Mouse (Mus musculus): Measurements from ENCODE around the gene Slc1a5.

Gene Slc1a5

GRCm38 (mm10) chr7:16819794-16820193, 38.7 kb downstream of the Slc1a5 start:
- no peak for DNase-seq (ENCODE audit: low read depth, low spot score)

- DNase-seq (ENCODE audit: low read depth, low spot score), result no peak
Observed at GRCm38 (mm10) chr7:16820271-16820763, 39.2 kb downstream of the Slc1a5 start.

GRCm38 (mm10) chr7:16821091-16821490, 40.0 kb downstream of the Slc1a5 start:
- no peak for DNase-seq (ENCODE audit: low read depth, low spot score)

- no peak for DNase-seq (ENCODE audit: low read depth, low spot score)
Observed at GRCm38 (mm10) chr7:16821669-16822101, 40.5 kb downstream of the Slc1a5 start.

DNA sequence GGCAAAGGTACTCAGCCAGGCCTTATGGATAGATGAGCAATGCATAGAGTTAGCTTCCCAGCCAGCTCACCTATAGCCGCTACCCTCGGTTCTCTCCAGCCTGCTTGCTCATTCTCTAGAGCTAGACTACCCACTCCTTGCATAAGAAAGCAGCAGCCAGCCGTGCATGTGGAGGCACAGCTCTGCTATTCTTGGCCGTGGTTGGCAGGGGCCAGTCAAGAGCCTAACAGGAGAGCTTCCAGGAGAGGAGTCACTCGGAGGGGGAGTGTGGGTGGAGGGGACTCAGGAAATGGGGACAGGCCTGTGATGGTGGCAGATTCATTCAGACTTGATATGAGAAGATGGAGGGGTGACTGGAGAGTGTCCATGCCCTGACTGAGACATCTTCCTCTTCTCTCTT, 42.6 kb downstream of the Slc1a5 start:
- no peak for DNase-seq (ENCODE audit: low read depth, low spot score)

- DNase-seq (ENCODE audit: low read depth, low spot score), result peak; percentile 42
Observed at GRCm38 (mm10) chr7:16825785-16826184, 44.6 kb downstream of the Slc1a5 start.

DNA sequence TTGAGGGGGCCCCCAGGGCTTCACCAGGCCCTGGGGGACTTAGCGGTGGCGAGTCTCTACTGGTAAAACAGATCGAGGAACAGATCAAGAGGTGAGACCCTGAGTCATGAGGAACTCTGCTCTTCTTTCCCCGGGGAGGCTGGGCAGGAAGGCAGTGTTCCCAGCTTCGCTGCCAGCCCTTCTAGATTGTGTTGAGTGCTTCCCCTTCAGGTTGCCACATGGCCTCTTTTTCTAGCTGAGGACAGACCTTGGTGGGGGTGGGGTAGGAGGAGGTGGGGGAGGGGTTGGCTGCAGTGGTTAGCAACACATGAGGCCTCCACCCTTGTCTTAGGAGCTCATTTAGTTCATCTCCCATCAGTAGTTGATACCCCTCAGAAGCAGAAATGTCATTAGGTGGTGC, 45.4 kb downstream of the Slc1a5 start:
- no peak for DNase-seq (ENCODE audit: low read depth, low spot score)

GRCm38 (mm10) chr7:16827274-16827673, 46.1 kb downstream of the Slc1a5 start:
- no peak for DNase-seq (ENCODE audit: low read depth, low spot score)

GRCm38 (mm10) chr7:16830449-16830848, 49.3 kb downstream of the Slc1a5 start:
- no peak for DNase-seq (ENCODE audit: low read depth, low spot score)

DNA sequence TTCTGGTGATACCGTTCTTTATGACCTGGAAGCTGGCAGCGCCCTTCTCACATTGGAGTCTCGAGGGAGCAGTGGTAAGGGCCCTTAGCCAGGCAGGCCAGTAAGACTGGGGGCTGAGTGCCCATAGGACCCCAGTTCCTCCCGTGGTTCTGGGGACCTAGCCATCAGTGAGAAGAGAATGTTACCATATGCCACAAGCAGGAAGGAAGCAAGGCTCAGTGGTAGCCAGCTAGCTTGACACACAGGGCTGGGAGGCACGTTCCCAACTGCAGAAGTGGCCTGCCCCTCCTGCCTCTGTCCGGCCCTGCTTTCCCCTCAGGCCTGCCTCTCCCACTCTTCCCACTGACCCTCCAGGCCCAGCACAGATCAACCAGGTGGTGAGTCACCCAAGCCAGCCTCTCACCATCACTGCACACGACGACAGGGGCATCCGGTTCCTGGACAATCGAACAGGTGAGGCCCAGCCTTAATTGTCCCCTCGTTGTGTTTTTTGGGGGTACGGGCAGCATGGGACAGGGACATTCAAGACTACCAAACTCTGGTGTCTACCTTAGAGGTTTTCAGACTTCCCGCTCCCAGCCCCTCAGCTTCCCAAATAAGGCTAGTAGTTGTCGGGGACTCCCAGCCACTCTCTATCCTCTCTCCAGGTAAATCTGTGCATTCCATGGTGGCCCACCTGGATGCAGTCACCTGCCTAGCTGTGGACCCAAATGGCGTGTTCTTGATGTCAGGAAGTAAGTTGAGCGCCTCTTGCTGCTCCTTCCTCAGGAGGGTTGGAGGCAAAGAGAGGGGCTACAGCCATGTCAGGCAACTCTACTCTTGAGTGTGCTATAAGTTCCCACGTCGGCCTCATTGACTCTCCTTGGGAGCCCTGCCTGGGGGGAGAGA, 57.0 kb downstream of the Slc1a5 start:
- DNase-seq (ENCODE audit: low read depth, low spot score), result no peak

GRCm38 (mm10) chr7:16838804-16839426, 57.8 kb downstream of the Slc1a5 start:
- no peak for DNase-seq (ENCODE audit: low read depth, low spot score)

DNA sequence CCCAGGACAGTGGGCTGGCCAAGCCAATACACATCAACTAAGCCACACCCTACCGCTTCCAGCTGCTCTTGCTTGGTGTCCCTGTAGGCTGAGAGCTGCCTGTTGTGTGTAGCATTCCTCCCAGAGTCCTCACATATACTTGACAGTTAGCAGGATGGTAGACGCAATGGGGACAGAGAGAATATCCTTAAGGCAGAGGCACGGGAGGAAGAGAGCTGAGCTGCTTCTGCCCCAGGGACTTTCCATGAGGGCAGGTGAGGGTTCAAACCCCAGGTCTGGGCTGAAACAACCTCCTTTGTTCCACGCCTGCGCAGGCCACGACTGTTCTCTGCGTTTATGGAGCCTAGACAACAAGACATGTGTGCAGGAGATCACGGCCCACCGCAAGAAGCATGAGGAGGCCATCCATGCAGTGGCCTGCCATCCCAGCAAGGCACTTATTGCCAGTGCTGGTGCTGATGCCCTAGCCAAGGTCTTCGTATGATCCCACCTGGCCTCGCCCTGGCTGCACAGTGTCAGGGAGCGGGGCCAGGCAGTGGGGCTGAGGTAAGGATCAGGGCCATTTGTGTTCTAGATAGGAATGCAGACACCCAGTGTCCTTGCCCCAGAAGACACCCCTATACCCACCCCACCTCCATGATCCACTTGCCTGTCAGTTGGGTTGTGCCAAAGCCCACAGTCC, 58.4 kb downstream of the Slc1a5 start:
- no peak for DNase-seq (ENCODE audit: low read depth, low spot score)

- DNase-seq (ENCODE audit: low read depth, low spot score), result no peak
Observed at GRCm38 (mm10) chr7:16840109-16840491, 59.0 kb downstream of the Slc1a5 start.

DNA sequence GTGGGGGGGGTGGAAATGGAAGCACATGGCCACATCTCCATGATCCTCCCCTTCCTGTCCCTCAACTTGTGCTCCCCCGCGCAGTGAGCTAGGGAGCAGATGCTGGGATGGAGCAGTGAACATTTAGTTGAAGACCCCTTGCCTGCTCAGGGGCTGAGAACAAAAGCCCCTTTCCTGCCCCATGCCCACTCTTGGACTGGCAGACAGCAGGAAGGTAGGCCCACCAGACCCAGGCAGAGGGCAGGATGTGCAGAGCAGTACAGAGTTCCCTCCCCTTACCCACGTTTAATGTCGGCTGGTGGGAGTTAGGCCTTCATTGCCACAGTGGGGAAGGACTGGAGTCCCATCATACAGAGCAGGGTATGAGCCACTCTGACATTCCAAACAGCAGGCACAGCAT, 59.9 kb downstream of the Slc1a5 start:
- no peak for DNase-seq (ENCODE audit: low read depth, low spot score)

- no peak for DNase-seq (ENCODE audit: low read depth, low spot score)
Observed at GRCm38 (mm10) chr7:16841561-16842560, 60.7 kb downstream of the Slc1a5 start.

GRCm38 (mm10) chr7:16842645-16843063, 61.5 kb downstream of the Slc1a5 start, which contains the start of gene Prkd2:
Prkd2 (plus strand) TSS chr7:16842902.
- peak; percentile 75 for DNase-seq (ENCODE audit: low read depth, low spot score)

DNA sequence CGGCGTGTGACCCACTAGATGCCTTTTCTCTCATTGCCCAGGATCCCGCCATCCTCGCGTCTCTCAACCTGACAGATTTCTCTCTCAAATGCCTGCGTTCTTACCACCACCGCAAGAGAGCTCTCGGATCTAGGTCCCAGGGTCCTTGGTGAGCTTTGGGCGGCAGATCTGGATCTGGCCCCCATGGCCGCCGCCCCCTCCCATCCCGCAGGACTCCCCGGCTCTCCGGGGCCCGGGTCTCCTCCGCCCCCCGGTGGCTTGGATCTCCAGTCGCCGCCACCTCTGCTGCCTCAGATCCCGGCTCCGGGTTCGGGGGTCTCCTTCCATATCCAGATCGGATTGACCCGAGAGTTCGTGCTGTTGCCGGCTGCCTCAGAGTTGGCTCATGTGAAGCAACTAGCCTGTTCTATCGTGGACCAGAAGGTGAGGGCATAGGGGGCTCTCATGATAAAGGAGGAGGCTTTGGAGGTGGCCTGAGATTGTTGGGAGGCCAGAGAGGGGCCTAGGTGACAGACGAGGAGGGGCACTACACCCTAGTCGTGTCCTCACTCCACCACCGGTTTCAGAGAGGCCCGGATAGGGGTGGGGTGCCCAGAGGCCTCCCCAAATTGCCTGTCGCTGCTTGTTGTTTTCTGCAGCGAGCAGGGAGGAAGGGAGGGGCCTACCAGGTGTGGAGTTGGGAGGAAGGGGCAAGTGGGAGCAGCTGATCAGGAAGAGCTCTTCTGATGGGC, 62.5 kb downstream of the Slc1a5 start:
- no peak for DNase-seq (ENCODE audit: low read depth, low spot score)

DNA sequence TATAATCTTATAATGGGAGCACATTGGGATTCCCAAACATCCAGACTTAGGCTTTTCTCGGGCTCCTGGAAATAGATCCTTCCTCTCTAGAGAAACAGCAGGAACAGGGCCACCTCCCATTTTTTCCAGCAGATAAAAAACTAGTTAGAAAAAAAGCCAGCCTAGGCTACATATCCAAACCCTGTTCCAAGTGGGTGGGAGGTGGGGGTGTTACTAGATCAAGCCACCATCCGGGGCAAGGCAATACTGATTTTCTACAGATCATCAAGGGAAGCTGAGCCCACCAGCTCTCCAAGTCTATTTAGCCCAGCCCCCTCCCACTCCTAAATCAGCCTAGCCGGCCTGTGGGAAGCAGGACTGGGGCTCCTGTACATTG, 63.5 kb downstream of the Slc1a5 start:
- no peak for DNase-seq (ENCODE audit: low read depth, low spot score)

DNA sequence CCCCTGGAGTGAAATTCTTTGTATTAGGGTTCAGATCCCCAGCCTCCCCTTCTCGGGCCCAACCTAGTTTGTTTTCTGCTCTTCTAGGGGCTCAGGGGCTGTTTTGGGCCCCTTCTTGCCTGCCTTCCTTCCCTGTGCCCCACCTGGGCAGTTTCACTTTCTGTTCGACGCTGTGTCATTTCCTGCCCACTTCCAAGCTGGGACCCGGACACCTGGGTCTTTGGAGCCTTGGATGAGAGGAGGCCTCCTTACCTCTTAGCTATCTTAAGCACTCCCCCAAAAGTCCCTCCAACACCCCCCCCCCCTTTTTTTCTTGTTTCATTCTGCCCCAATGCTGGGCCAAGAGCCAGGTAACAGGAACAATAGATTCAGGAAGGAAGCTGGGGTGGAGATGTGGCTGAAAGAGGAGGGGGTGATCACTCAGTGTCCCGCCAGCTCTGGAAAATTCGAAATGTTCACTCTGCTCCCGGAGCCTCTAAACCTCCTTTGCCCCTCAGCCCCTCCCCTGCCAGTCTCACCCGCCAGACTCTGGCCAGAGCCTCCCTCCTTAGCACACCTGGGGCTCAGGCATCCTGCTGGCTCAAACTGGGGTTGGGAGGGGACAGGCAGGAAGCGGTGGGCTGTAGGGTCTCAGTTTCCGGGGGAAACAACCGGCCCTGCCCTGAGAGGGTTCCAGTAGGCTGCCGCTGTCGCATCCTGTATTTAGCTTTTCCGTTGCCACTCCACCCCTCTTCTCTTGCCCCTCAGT, 64.1 kb downstream of the Slc1a5 start:
- DNase-seq (ENCODE audit: low read depth, low spot score), result no peak

DNA sequence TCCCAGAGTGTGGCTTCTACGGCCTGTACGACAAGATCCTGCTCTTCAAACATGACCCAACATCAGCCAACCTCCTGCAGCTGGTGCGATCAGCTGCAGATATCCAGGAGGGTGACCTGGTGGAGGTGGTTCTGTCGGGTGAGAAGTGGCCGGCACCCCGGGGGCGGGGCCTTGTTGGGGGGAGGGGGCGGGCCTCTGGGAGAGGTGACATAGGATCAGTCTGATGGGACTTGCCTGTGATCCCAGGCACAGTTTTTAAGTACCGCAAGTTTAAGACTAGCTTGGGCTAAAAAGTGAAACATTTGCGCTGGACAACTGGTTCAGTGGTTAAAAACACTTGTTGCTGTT, 64.7 kb downstream of the Slc1a5 start:
- DNase-seq (ENCODE audit: low read depth, low spot score), result peak; percentile 54

All from ZHBTc4 (cell line).